Mouse (Mus musculus) embryonic fibroblast, embryonic 13.5 days (primary cell): ENCODE results near the gene Mrto4.

Experiments
- CTCF ChIP-seq: IDR thresholded peaks from 2 replicates; pipeline ENCODE4 v1.5.1; 2011; ENCODE audit warnings: mild to moderate bottlenecking, control low read depth, low read length, moderate library complexity, borderline replicate concordance; ENCODE audit not compliant: insufficient read depth
- POLR2A ChIP-seq: IDR thresholded peaks from 2 replicates; pipeline ENCODE4 v1.6.1; 2011; ENCODE audit warnings: low read depth, mild to moderate bottlenecking, control low read depth, low read length, moderate library complexity

DNA sequence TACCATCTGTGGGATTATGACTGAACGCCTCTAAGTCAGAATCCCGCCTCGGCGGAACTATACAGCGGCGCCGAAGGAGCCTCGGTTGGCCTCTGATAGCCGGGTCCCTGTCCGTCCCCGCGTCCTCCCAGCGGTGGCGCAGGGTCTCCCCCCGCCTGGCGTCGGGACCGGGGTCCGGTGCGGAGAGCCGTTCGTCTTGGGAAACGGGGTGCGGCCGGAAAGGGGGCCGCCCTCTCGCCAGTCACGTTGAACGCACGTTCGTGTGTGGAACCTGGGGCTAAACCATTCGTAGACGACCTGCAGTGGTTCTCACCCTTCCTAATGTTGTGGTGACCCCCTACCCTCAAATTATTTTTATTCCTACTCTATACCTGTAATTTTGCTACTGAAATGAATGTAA, 14.2 kb downstream of the Mrto4 start:
- no peak for TF ChIP-seq CTCF
- no peak for TF ChIP-seq POLR2A
